Mouse (Mus musculus): ENCODE results near the gene Tanc2.

DNA sequence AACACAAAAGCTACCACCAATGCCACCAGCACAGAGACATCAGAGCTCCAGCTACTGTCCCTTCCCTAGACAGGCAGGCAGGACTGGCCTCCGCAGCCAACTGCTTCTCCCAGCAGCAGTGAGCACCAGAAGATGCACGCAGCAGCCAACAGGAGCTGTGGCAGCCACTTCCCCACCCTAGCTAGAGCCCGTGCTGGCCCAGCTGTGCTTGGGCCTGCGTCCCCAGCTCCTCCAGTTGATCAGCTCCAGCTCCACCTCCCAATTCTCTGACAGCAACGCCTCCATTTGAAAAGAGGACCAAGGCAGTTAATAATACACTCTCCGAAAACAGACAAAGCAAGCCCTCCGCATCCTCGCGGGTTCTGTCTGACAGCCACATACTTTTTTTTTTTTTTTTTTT is 349.0 kb downstream of the Tanc2 start:
- no peak for TF ChIP-seq POLR2A (IDR thresholded peaks at IDR 0.05; ENCODE audit: insufficient read depth, low read depth, low read length)
- TF ChIP-seq CTCF (IDR thresholded peaks at IDR 0.05; ENCODE audit: insufficient read depth, low read depth, low read length) = no peak

Data from olfactory bulb, adult 2 months (tissue).